Mouse (Mus musculus) embryo, embryonic 11.5 days (tissue): Measurements from ENCODE around the gene Gdnf.

ENCODE experiments used
- DNase-seq: peaks from one replicate; pipeline ENCODE4 v3.0.0-alpha.2; 2012; ENCODE audit warnings: low read depth, low spot score

Gdnf gene

GRCm38 (mm10) chr15:7862890-7863289, 52.2 kb downstream of the Gdnf start:
- DNase-seq, result no peak

- DNase-seq, result no peak
Measured at GRCm38 (mm10) chr15:7863328-7863727, 52.7 kb downstream of the Gdnf start.

- DNase-seq, result no peak
Measured at GRCm38 (mm10) chr15:7865305-7865704, 54.7 kb downstream of the Gdnf start.

GRCm38 (mm10) chr15:7872473-7872872, 61.8 kb downstream of the Gdnf start:
- DNase-seq, result no peak

GRCm38 (mm10) chr15:7875879-7876278, 65.2 kb downstream of the Gdnf start:
- no peak for DNase-seq

GRCm38 (mm10) chr15:7877560-7878467, 67.2 kb downstream of the Gdnf start:
- DNase-seq, result no peak

- DNase-seq, result no peak
Measured at GRCm38 (mm10) chr15:7878861-7879260, 68.2 kb downstream of the Gdnf start.

GRCm38 (mm10) chr15:7879956-7880355, 69.3 kb downstream of the Gdnf start:
- DNase-seq, result no peak

GRCm38 (mm10) chr15:7884181-7884580, 73.5 kb downstream of the Gdnf start:
- DNase-seq, result no peak

GRCm38 (mm10) chr15:7885106-7885505, 74.5 kb downstream of the Gdnf start:
- no peak for DNase-seq

GRCm38 (mm10) chr15:7886591-7886990, 75.9 kb downstream of the Gdnf start:
- DNase-seq, result no peak
